Mouse (Mus musculus) hindbrain, embryonic 14.5 days (tissue): ENCODE data around the gene Rnase12. TPM values are rescaled to one million over a fixed set of nuclear protein-coding genes. Genes with fewer than 3 reads are reported as not detected.

ENCODE experiments used
- ATAC-seq: fragments of 200-750 bp; cut with Nextera tagmentation; 2 replicates; pipeline ENCODE4 v1.8.0; 2017; ENCODE audit warnings: moderate number of reproducible peaks, mild to moderate bottlenecking, moderate TSS enrichment, moderate library complexity; ENCODE audit not compliant: low FRiP score
- DNase-seq: peaks from one replicate; pipeline ENCODE4 v3.0.0-alpha.2; 2015; ENCODE audit warnings: low spot score
- H3K27ac ChIP-seq: fragments of 300-500 bp; sonication (generic); 2 replicates; pipeline ENCODE4 v1.5.1; 2014; ENCODE audit warnings: mild to moderate bottlenecking, moderate library complexity
- H3K27me3 ChIP-seq: fragments of 300-500 bp; sonication (generic); 2 replicates; pipeline ENCODE4 v1.6.1; 2014; ENCODE audit warnings: mild to moderate bottlenecking, low read length, mixed read lengths; ENCODE audit not compliant: control insufficient read depth, insufficient read depth
- H3K36me3 ChIP-seq: fragments of 300-500 bp; sonication (generic); replicated peaks from 2 replicates; pipeline ENCODE4 v1.6.1; 2014; ENCODE audit not compliant: control insufficient read depth, insufficient read depth
- H3K4me1 ChIP-seq: fragments of 300-500 bp; sonication (generic); replicated peaks from 2 replicates; pipeline ENCODE4 v1.6.1; 2014; ENCODE audit warnings: antibody characterized with exemption, low read length, mixed read lengths; ENCODE audit not compliant: control insufficient read depth, insufficient read depth
- H3K4me2 ChIP-seq: fragments of 300-500 bp; sonication (generic); replicated peaks from 2 replicates; pipeline ENCODE4 v1.6.1; 2014; ENCODE audit warnings: mild to moderate bottlenecking, moderate library complexity
- H3K4me3 ChIP-seq: fragments of 300-500 bp; sonication (generic); replicated peaks from 2 replicates; pipeline ENCODE4 v1.5.1; 2014; ENCODE audit warnings: mild to moderate bottlenecking, low read length
- H3K9ac ChIP-seq: fragments of 300-500 bp; sonication (generic); 2 replicates; pipeline ENCODE4 v1.6.1; 2014
- H3K9me3 ChIP-seq: fragments of 300-500 bp; sonication (generic); 2 replicates; pipeline ENCODE4 v1.6.1; 2016; ENCODE audit warnings: low read length; ENCODE audit not compliant: control insufficient read depth
- WGBS: fragments of 180-500 bp; shearing (Covaris S2); extraction: QIAGEN DNeasy Blood & Tissue Kit; methylation state at CpG from one replicate; pipeline ENCODE4 v1.1.7; 2014; 5-methylcytosine and 5-hydroxymethylcytosine counted together
- polyA plus RNA-seq: library from polyadenylated mRNA; unstranded; fragments of >200 nt; fragmentation: Nextera tagmentation; extraction: Ambion mirVana; gene quantifications from 2 replicates; pipeline ENCODE4 v1.2.1, GENCODE M21; 2014

The Rnase12 gene
- polyA plus RNA-seq, 1 experiment from 2014 or later = not detected

GRCm38 (mm10) chr14:51009572-51009971 lies 47.9 kb downstream of the Rnase12 start:
- H3K27me3 ChIP-seq = no peaks in the 10 kb centered on the region
- ATAC-seq = no peak
- 83% methylated on average over 6 of the region's 6 CpGs for WGBS

DNA sequence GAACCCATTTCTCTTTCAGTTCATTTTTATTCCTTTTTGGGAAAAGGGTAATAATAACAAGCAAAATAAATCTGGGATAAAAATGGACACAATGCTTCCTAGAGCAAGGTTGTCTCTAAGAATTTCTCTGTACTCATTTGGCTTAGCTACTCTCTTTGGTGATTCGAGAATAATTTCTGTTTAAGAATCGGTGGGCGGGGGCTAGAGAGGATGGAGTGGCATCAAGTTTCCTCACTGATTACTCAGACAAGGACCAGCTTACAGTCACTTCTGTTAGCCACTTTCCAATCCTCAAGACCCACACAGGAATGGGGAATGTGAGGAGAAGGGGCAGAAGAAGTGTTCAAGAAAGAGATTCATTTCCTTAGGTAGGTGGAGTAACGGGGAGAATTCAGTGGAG lies 48.7 kb downstream of the Rnase12 start:
- H3K9me3 ChIP-seq = no peaks in the 10 kb centered on the region
- WGBS = 88% methylated on average over 4 of the region's 4 CpGs

More at GRCm38 (mm10) chr14:51009572-51009971, 47.9 kb downstream of the Rnase12 start:
- Histone ChIP-seq H3K36me3 (no peaks in the 10 kb centered on the region), H3K4me3 (no peak overlapping the region), H3K9ac (no peak overlapping the region), H3K4me1 (no peaks in the 10 kb centered on the region), H3K4me2 (no peak overlapping the region), H3K9me3 (no peaks in the 10 kb centered on the region), H3K27ac (no peak overlapping the region)
- DNase-seq = no peak

GRCm38 (mm10) chr14:51007914-51008713 lies 49.3 kb downstream of the Rnase12 start:
- no peak for ATAC-seq
- no peak overlapping the region for H3K4me3 ChIP-seq

More for the DNA sequence above, 48.7 kb downstream of the Rnase12 start:
- no peaks in the 10 kb centered on the region for H3K4me1 ChIP-seq
- no peaks in the 10 kb centered on the region for H3K36me3 ChIP-seq
- H3K9ac ChIP-seq = no peak overlapping the region
- H3K4me2 ChIP-seq = no peak overlapping the region
- DNase-seq (no peak), ATAC-seq (no peak)
- no peaks in the 10 kb centered on the region for H3K27me3 ChIP-seq
- no peak overlapping the region for H3K27ac ChIP-seq
- no peak overlapping the region for H3K4me3 ChIP-seq

GRCm38 (mm10) chr14:51007152-51007801 lies 50.2 kb downstream of the Rnase12 start, which contains the start of gene Rnase10:
TSS of gene Rnase10 (plus strand) at chr14:51007751.
- DNase-seq = no peak
- WGBS = 91% methylated on average over 8 of the region's 8 CpGs
- ATAC-seq = no peak
- no peaks in the 10 kb centered on the region for H3K4me1 ChIP-seq
- no peak within 1 kb of the TSS for H3K4me3 ChIP-seq
- H3K36me3 ChIP-seq = no peaks in the 10 kb centered on the region
- no peaks in the 10 kb centered on the region for H3K9me3 ChIP-seq
- no peak within 1 kb of the TSS for H3K4me2 ChIP-seq
- H3K9ac ChIP-seq = no peak within 1 kb of the TSS
- no peaks in the 10 kb centered on the region for H3K27me3 ChIP-seq
- H3K27ac ChIP-seq = no peak within 1 kb of the TSS

More at GRCm38 (mm10) chr14:51007914-51008713, 49.3 kb downstream of the Rnase12 start:
- Histone ChIP-seq H3K27me3 (no peaks in the 10 kb centered on the region), H3K9me3 (no peaks in the 10 kb centered on the region), H3K4me1 (no peaks in the 10 kb centered on the region), H3K4me2 (no peak overlapping the region), H3K36me3 (no peaks in the 10 kb centered on the region), H3K27ac (no peak overlapping the region), H3K9ac (no peak overlapping the region)
- no peak for DNase-seq
- WGBS = 85% methylated on average over 13 of the region's 13 CpGs

Other genes with a start within 250 kb of the Rnase12 start
- not detected in 2 replicates for gene Ccnb1ip1, start 249.9 kb downstream of the Rnase12 start, polyA plus RNA-seq
- gene Parp2, start 249.8 kb downstream of the Rnase12 start, polyA plus RNA-seq = 40.7 and 40.9 TPM in 2 replicates
- gene Tep1, start 187.1 kb downstream of the Rnase12 start, polyA plus RNA-seq = 3.3 TPM in 2 replicates
- 1.2 and 1.3 TPM in 2 replicates for gene Klhl33, start 160.2 kb downstream of the Rnase12 start, polyA plus RNA-seq
- 107 and 118 TPM in 2 replicates for gene Osgep, start 132.8 kb downstream of the Rnase12 start, polyA plus RNA-seq
- gene Apex1, start 132.7 kb downstream of the Rnase12 start, polyA plus RNA-seq = 165 and 171 TPM in 2 replicates
- 93.1 and 100.0 TPM in 2 replicates for gene Pip4p1, start 126.8 kb downstream of the Rnase12 start, polyA plus RNA-seq
- gene Pnp, start 126.6 kb downstream of the Rnase12 start, polyA plus RNA-seq = 23.2 and 23.9 TPM in 2 replicates
- gene Gm49342, start 113.1 kb downstream of the Rnase12 start, polyA plus RNA-seq = 2.1 TPM in 1 of 2 replicates, not detected in the other
- gene Pnp2, start 101.7 kb downstream of the Rnase12 start, polyA plus RNA-seq = 0.67 and 1.1 TPM in 2 replicates
- gene Rnase10, start 49.9 kb downstream of the Rnase12 start, polyA plus RNA-seq = 0.13 TPM in 1 of 2 replicates, not detected in the other
- gene Rnase9, start 15.8 kb downstream of the Rnase12 start, polyA plus RNA-seq = not detected in 2 replicates
- gene Rnase11, start 7.5 kb downstream of the Rnase12 start, polyA plus RNA-seq = not detected in 2 replicates
- gene Olfr750, start 16.8 kb upstream of the Rnase12 start, polyA plus RNA-seq = not detected in 2 replicates
- 17.0 and 18.2 TPM in 2 replicates for gene Rnase4, start 33.4 kb upstream of the Rnase12 start, polyA plus RNA-seq
- gene Ang, start 33.5 kb upstream of the Rnase12 start, polyA plus RNA-seq = 4.8 and 5.2 TPM in 2 replicates
- not detected in 2 replicates for gene Eddm3b, start 56.8 kb upstream of the Rnase12 start, polyA plus RNA-seq
- 0.39 and 0.41 TPM in 2 replicates for gene Rnase6, start 66.2 kb upstream of the Rnase12 start, polyA plus RNA-seq
- 0.50 and 0.54 TPM in 2 replicates for gene Rnase1, start 89.1 kb upstream of the Rnase12 start, polyA plus RNA-seq
- gene Rnase2b, start 104.6 kb upstream of the Rnase12 start, polyA plus RNA-seq = not detected in 2 replicates
- gene Ang2, start 141.5 kb upstream of the Rnase12 start, polyA plus RNA-seq = not detected in 2 replicates
- not detected in 2 replicates for gene Ear14, start 145.7 kb upstream of the Rnase12 start, polyA plus RNA-seq
- gene Rnase2a, start 198.5 kb upstream of the Rnase12 start, polyA plus RNA-seq = not detected in 2 replicates